Comparison of ENCODE assay signal across 23 mouse cellular contexts in the genomic region with DNA sequence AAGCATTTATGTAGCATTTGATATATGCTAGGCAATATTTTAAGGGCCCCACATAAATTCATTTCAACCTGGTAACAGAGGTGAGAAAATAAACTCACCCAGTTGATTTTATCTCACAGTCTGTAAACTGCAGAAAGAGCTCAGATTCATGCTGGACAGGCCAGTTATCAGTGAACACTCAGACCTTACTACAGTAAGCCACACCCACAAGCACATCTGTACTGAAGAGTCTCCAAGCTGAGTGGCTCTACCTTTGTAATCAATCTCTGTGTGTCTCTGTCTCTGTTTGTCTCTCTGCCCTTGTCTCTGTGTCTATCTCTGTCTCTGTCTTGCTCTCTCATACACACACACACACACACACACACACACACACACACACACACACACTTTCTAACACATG. TPM values are rescaled to one million over a fixed set of nuclear protein-coding genes. Genes with fewer than 3 reads are reported as not detected.
DNase-seq lines count a peak whose midpoint lies in the region; ATAC-seq and TF ChIP-seq lines count a peak whose summit lies in the region.
"Had no signal": no experiment of that assay in that cellular context is flagged by ENCODE, and none has a peak within 500 bp of the region (broad histone marks: within the 10 kb centered on the region; RNA-seq: fewer than 3 reads in every experiment).

No protein-coding gene starts in this region.

- H3K4me2 ChIP-seq in liver, embryonic 12.5 days: no peak overlapping the region
- no peak overlapping the region for H3K4me2 ChIP-seq in liver, postnatal 0 days (ENCODE audit: low read depth, low read length)
- H3K4me2 ChIP-seq in liver, embryonic 16.5 days (ENCODE audit: low read depth, low read length): no peak overlapping the region
- no peak overlapping the region for H3K4me2 ChIP-seq in forebrain, embryonic 13.5 days
- H3K4me2 ChIP-seq: embryonic facial prominence, embryonic 13.5 days; heart, embryonic 11.5 days; heart, embryonic 15.5 days; hindbrain, embryonic 13.5 days had no signal

- no peak for DNase-seq in liver, postnatal 0 days
- no peak for DNase-seq in gastrocnemius, postnatal 4 days (ENCODE audit: low spot score in 2 of 2)
- DNase-seq in thymus, postnatal 10 days (ENCODE audit: low spot score in 2 of 2): no peak
- DNase-seq: adrenal gland, postnatal 14 days; cerebellum, adult 11-12 months; cerebellum, adult 9-11 months; cerebellum, postnatal 36 days; gastrocnemius, adult 2 months; gastrocnemius, postnatal 25 days; heart, adult 2 months; heart, postnatal 14 days had no signal

- no peak overlapping the region for H3K9ac ChIP-seq in liver, embryonic 12.5 days
- no peak overlapping the region for H3K9ac ChIP-seq in liver, postnatal 0 days (replicated peaks)
- H3K9ac ChIP-seq in liver, embryonic 16.5 days (ENCODE audit: low read depth, low read length): no peak overlapping the region
- H3K9ac ChIP-seq in forebrain, embryonic 13.5 days: no peak overlapping the region
- H3K9ac ChIP-seq: embryonic facial prominence, embryonic 13.5 days; heart, embryonic 15.5 days; hindbrain, embryonic 13.5 days had no signal

- H3K9me3 ChIP-seq in liver, embryonic 12.5 days (replicated peaks): no peaks in the 10 kb centered on the region
- H3K9me3 ChIP-seq in liver, postnatal 0 days (ENCODE audit: low read length): no peaks in the 10 kb centered on the region
- H3K9me3 ChIP-seq in liver, embryonic 16.5 days (replicated peaks; ENCODE audit: control insufficient read depth, low read length): no peaks in the 10 kb centered on the region
- H3K9me3 ChIP-seq in forebrain, embryonic 13.5 days (replicated peaks): no peaks in the 10 kb centered on the region
- H3K9me3 ChIP-seq: embryonic facial prominence, embryonic 13.5 days; forebrain, embryonic 10.5 days; heart, embryonic 15.5 days; hindbrain, embryonic 13.5 days had no signal

- H3K27me3 ChIP-seq in liver, embryonic 12.5 days (replicated peaks): no peaks in the 10 kb centered on the region
- H3K27me3 ChIP-seq in liver, postnatal 0 days (ENCODE audit: insufficient read depth, low read length): no peaks in the 10 kb centered on the region
- H3K27me3 ChIP-seq in liver, embryonic 16.5 days (ENCODE audit: control insufficient read depth, insufficient read depth, low read depth, low read length): no peaks in the 10 kb centered on the region
- H3K27me3 ChIP-seq in forebrain, embryonic 13.5 days: no peaks in the 10 kb centered on the region
- H3K27me3 ChIP-seq: embryonic facial prominence, embryonic 13.5 days; heart, embryonic 15.5 days; hindbrain, embryonic 13.5 days; Patski had no signal

- peak; percentile 67 for ATAC-seq in liver, embryonic 12.5 days
- ATAC-seq in liver, postnatal 0 days: no peak
- peak; percentile 66 for ATAC-seq in erythroid progenitor cell, adult 5-6 weeks (replicated peaks; ENCODE audit: low FRiP score, poor library complexity, severe bottlenecking)
- ATAC-seq in liver, embryonic 16.5 days (ENCODE audit: low read depth): peak; percentile 73
- no peak for ATAC-seq in forebrain, embryonic 13.5 days
- ATAC-seq: activated CD4-positive, CD25-positive, alpha-beta regulatory T cell, adult 4 months; hindbrain, postnatal 0 days; Patski had no signal

- H3K4me1 ChIP-seq in liver, embryonic 12.5 days: peaks cover 35% of the 10 kb centered on the region
- H3K4me1 ChIP-seq in liver, postnatal 0 days (ENCODE audit: insufficient read depth): peaks cover 6% of the 10 kb centered on the region; the same call in 1 of the 2 replicates
- peaks cover 9% of the 10 kb centered on the region for H3K4me1 ChIP-seq in liver, embryonic 16.5 days (ENCODE audit: control insufficient read depth, low read depth, low read length)
- H3K4me1 ChIP-seq in forebrain, embryonic 13.5 days: peaks cover 6% of the 10 kb centered on the region
- H3K4me1 ChIP-seq: embryonic facial prominence, embryonic 13.5 days; heart, embryonic 15.5 days had no signal

- no peak for TF ChIP-seq CTCF in liver, postnatal 0 days (IDR thresholded peaks at IDR 0.05; ENCODE audit: low read depth)

- H3K36me3 ChIP-seq in liver, embryonic 12.5 days: peaks cover 86% of the 10 kb centered on the region
- H3K36me3 ChIP-seq in liver, postnatal 0 days (replicated peaks; ENCODE audit: insufficient read depth, low read length): peaks cover 2% of the 10 kb centered on the region; the same call in 1 of the 2 replicates
- peaks cover 12% of the 10 kb centered on the region for H3K36me3 ChIP-seq in liver, embryonic 16.5 days (ENCODE audit: control insufficient read depth, insufficient read depth)
- peaks cover 17% of the 10 kb centered on the region; the same call in 1 of the 2 replicates for H3K36me3 ChIP-seq in forebrain, embryonic 13.5 days (ENCODE audit: poor library complexity, severe bottlenecking)
- H3K36me3 ChIP-seq: heart, embryonic 15.5 days had no signal

- no peak for TF ChIP-seq EP300 in liver, postnatal 0 days (IDR thresholded peaks at IDR 0.05; ENCODE audit: low read depth)

- H3K27ac ChIP-seq in liver, embryonic 12.5 days: no peak overlapping the region
- no peak overlapping the region for H3K27ac ChIP-seq in liver, postnatal 0 days (ENCODE audit: low read depth)
- H3K27ac ChIP-seq in liver, embryonic 16.5 days (ENCODE audit: low read length): no peak overlapping the region
- H3K27ac ChIP-seq in forebrain, embryonic 13.5 days: no peak overlapping the region
- H3K27ac ChIP-seq: embryonic facial prominence, embryonic 13.5 days; forebrain, embryonic 10.5 days; gastrocnemius, adult 2 months; heart, adult 2 months; heart, embryonic 15.5 days; hindbrain, postnatal 0 days had no signal

- H3K4me3 ChIP-seq in liver, embryonic 12.5 days: no peak overlapping the region
- H3K4me3 ChIP-seq in liver, postnatal 0 days (ENCODE audit: low read depth, low read length): no peak overlapping the region
- H3K4me3 ChIP-seq in liver, embryonic 16.5 days (ENCODE audit: low read depth, low read length): no peak overlapping the region
- no peak overlapping the region for H3K4me3 ChIP-seq in forebrain, embryonic 13.5 days
- H3K4me3 ChIP-seq: embryonic facial prominence, embryonic 13.5 days; forebrain, embryonic 10.5 days; gastrocnemius, adult 2 months; heart, adult 2 months; heart, embryonic 15.5 days; hindbrain, embryonic 13.5 days had no signal

RNA-seq across cellular contexts. Expression of a gene that starts 39.4 kb away (rescaled TPM):
- polyA plus RNA-seq in liver, embryonic 12.5 days (2016; fragmentation: Nextera tagmentation; extraction: Ambion mirVana): 33.7 and 36.6 TPM in 2 replicates
- 47.3 and 50.1 TPM in 2 replicates for polyA plus RNA-seq in liver, postnatal 0 days (2015; fragmentation: Nextera tagmentation; extraction: Ambion mirVana)
- 73.9 and 109 TPM in 2 replicates for total RNA-seq in erythroid progenitor cell, adult 5-6 weeks (2015; ENCODE audit: low replicate concordance)
- 71.8 and 72.6 TPM in 2 replicates for total RNA-seq in erythroid progenitor cell, adult 5-6 weeks (2017; ENCODE audit: low replicate concordance)
- 51.5 and 58.8 TPM in 2 replicates for polyA plus RNA-seq in liver, embryonic 16.5 days (2015; fragmentation: Nextera tagmentation; extraction: Ambion mirVana)
- 10 to 100 TPM; 69.3 to 72.5 TPM for total RNA-seq in gastrocnemius, postnatal 4 days (2021)
- polyA plus RNA-seq in forebrain, embryonic 13.5 days (2015; fragmentation: Nextera tagmentation; extraction: Ambion mirVana): 85.8 and 86.8 TPM in 2 replicates

Comparison
In these comparisons a context has a peak if more than half of its experiments do, and no peak if none do; other contexts are left out.
1. ATAC-seq: peak in liver, embryonic 12.5 days (single experiment), erythroid progenitor cell, adult 5-6 weeks (single experiment) and liver, embryonic 16.5 days (single experiment); none in liver, postnatal 0 days (single experiment) and forebrain, embryonic 13.5 days (single experiment).